Mouse (Mus musculus) heart, postnatal 0 days (tissue): ENCODE results near the gene Kif1c.

ENCODE experiments used
- CTCF ChIP-seq: IDR thresholded peaks from 2 replicates; pipeline ENCODE4 v1.5.1; 2016; ENCODE audit warnings: antibody characterized with exemption, control low read depth, low read depth
- EP300 ChIP-seq: IDR thresholded peaks from 2 replicates; pipeline ENCODE4 v1.6.1; 2016; ENCODE audit warnings: antibody characterized with exemption, low read depth

DNA sequence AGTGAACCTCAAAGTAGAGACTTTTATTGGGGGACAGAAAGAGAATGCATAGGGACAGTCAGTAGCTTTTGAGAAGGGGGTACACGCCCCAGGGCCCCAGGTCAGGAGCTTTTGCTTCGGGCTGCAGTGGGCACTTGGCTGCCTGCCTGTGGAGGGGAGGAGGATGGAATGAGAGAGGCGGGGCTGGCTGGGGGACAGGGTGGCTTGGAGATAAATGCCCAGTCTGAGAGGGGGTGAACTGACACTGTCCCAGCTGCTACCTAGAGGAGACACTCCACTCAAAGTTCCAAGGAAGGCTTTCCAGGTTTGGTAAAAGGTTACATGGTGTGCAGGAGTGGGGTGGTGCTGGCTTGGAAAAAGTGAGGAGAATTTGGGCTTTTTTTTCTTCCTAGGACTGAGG, 43.4 kb upstream of the Kif1c start, which contains the start of gene Eno3:
- TF ChIP-seq CTCF (no peak), EP300 (no peak; the same call in 1 of the 2 replicates)
